Mouse (Mus musculus) olfactory bulb, adult 2 months (tissue): ENCODE measurements around the gene Kcnj8.

Experiments used
- CTCF ChIP-seq: fragments of 200-500 bp; IDR thresholded peaks from 2 replicates; pipeline ENCODE4 v1.5.1; 2012; ENCODE audit warnings: low read depth, mild to moderate bottlenecking, low read length, moderate library complexity; ENCODE audit not compliant: insufficient read depth
- POLR2A ChIP-seq: fragments of 200-500 bp; IDR thresholded peaks from 2 replicates; pipeline ENCODE4 v1.6.1; 2012; ENCODE audit warnings: mild to moderate bottlenecking, low read depth, low read length, moderate library complexity; ENCODE audit not compliant: insufficient read depth

DNA sequence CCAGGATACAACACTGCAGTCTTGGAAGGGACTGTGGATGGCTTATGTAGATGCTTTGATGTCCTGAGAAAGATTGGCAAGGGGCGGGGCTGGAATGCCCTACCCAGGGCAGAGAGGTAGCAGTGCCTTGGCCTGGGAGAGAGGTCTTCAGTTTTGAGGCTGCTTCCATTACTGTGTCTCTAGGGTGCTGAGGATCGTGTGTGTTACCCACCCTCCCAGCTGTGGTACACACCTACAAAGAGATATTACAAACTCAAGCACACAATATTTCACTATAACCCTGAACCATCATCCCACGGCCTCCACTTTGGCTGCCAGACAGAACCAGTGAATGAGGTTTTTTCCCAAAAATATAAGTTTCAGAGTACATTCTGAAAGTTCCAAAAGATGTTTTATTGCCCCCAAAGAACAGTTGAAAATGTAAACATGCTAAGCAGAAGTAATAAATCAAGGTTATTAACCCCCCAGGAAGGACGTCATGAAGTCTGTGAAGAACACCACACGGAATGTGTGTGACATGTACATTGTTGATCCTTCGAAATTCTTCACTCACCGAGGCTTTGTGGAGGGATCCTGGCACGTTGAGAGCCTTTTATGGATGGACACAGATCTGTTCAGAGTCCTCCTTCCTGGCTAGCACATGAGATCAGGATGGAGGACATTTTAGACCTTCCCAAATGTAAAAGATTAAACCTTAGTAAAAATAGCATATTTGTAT, 29.2 kb downstream of the Kcnj8 start:
- TF ChIP-seq POLR2A (no peak), CTCF (no peak)
